Mouse (Mus musculus) kidney, embryonic 16.5 days (tissue): ENCODE data around the gene Kiss1r. TPM values are rescaled to one million over a fixed set of nuclear protein-coding genes. Genes with fewer than 3 reads are reported as not detected.

Source experiments
- ATAC-seq: fragments of 200-750 bp; cut with Nextera tagmentation; 2 replicates; pipeline ENCODE4 v1.8.0; 2017; ENCODE audit warnings: moderate TSS enrichment; ENCODE audit not compliant: low FRiP score, low TSS enrichment
- H3K27ac ChIP-seq: fragments of 300-500 bp; sonication (generic); 2 replicates; pipeline ENCODE4 v1.5.1; 2014; ENCODE audit warnings: low read length
- H3K27me3 ChIP-seq: fragments of 300-500 bp; sonication (generic); 2 replicates; pipeline ENCODE4 v1.6.1; 2014; ENCODE audit warnings: low read length, control low read depth, mixed read lengths; ENCODE audit not compliant: insufficient read depth
- H3K36me3 ChIP-seq: fragments of 300-500 bp; sonication (generic); 2 replicates; pipeline ENCODE4 v1.6.1; 2014; ENCODE audit warnings: low read length, control low read depth, mixed read lengths; ENCODE audit not compliant: insufficient read depth
- H3K4me1 ChIP-seq: fragments of 300-500 bp; sonication (generic); 2 replicates; pipeline ENCODE4 v1.6.1; 2014; ENCODE audit warnings: low read length, control low read depth, mixed read lengths; ENCODE audit not compliant: insufficient read depth
- H3K4me2 ChIP-seq: fragments of 300-500 bp; sonication (generic); replicated peaks from 2 replicates; pipeline ENCODE4 v1.6.1; 2014; ENCODE audit warnings: low read depth, low read length
- H3K4me3 ChIP-seq: fragments of 300-500 bp; sonication (generic); 2 replicates; pipeline ENCODE4 v1.5.1; 2014; ENCODE audit warnings: mild to moderate bottlenecking, low read length
- H3K9ac ChIP-seq: fragments of 300-500 bp; sonication (generic); replicated peaks from 2 replicates; pipeline ENCODE4 v1.6.1; 2014; ENCODE audit warnings: low read length
- H3K9me3 ChIP-seq: fragments of 300-500 bp; sonication (generic); 2 replicates; pipeline ENCODE4 v1.6.1; 2016; ENCODE audit warnings: low read length, control low read depth
- WGBS: fragments of 180-500 bp; shearing (Covaris S2); extraction: QIAGEN DNeasy Blood & Tissue Kit; methylation state at CpG from one replicate; pipeline ENCODE4 v1.1.7; 2014; 5-methylcytosine and 5-hydroxymethylcytosine counted together
- polyA plus RNA-seq: library from polyadenylated mRNA; unstranded; fragments of >200 nt; fragmentation: Nextera tagmentation; extraction: Ambion mirVana; gene quantifications from 2 replicates; pipeline ENCODE4 v1.2.1, GENCODE M21; 2015

The Kiss1r gene
- polyA plus RNA-seq, 1 experiment from 2014 or later = 2.1 TPM

DNA sequence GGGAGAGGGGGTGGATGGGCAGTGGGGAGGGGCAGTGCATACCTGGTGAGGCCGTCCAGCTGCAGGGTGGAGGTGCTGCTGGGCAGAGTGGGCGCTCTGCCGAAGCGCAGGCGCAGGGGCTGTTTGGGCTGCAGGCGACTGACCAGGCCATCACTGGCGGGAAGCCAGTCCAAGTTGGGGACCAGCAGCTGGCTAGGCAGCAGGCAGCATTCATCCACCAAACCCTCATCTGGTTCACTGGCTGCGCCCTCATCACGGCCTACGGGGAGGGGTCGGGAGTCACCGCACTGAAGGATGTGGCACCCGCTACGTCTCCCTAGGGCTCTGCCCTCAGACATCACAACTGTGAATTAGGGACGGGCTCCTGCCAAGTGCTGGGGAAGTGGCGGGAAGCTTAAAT lies 20.5 kb upstream of the Kiss1r start:
- H3K9me3 ChIP-seq = no peaks in the 10 kb centered on the region
- H3K27ac ChIP-seq = no peak overlapping the region
- no peak overlapping the region for H3K4me2 ChIP-seq
- ATAC-seq = no peak
- H3K36me3 ChIP-seq = peaks cover 40% of the 10 kb centered on the region
- peaks cover 7% of the 10 kb centered on the region; the same call in 1 of the 2 replicates for H3K4me1 ChIP-seq
- no peaks in the 10 kb centered on the region for H3K27me3 ChIP-seq
- 85% methylated on average over 16 of the region's 16 CpGs for WGBS
- no peak overlapping the region for H3K9ac ChIP-seq
- H3K4me3 ChIP-seq = no peak overlapping the region

DNA sequence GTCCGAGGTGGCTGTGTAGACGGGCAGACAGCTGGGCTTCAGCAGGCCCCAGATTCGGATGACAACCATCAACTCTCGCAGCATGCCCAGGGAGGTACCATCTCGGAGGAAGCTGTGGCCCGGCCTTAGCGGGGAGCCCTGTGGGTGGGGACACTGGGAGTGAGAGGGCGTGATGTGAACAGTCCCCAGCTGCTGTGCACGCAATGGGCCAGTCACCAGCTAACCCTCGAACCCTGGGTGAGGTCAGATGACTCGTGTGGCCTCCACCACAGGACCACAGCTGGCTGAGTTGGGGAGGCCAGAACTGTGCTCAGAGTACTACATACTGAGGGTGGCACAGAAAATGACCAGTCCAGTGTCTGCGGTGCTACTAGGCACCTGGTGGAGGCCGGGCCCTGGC lies 20.0 kb upstream of the Kiss1r start:
- Histone ChIP-seq H3K4me2 (no peak overlapping the region), H3K36me3 (peaks cover 44% of the 10 kb centered on the region), H3K27ac (no peak overlapping the region), H3K9me3 (no peaks in the 10 kb centered on the region), H3K9ac (no peak overlapping the region), H3K27me3 (no peaks in the 10 kb centered on the region), H3K4me3 (no peak overlapping the region), H3K4me1 (peaks cover 7% of the 10 kb centered on the region; the same call in 1 of the 2 replicates)
- WGBS = 76% methylated on average over 13 of the region's 13 CpGs
- no peak for ATAC-seq

DNA sequence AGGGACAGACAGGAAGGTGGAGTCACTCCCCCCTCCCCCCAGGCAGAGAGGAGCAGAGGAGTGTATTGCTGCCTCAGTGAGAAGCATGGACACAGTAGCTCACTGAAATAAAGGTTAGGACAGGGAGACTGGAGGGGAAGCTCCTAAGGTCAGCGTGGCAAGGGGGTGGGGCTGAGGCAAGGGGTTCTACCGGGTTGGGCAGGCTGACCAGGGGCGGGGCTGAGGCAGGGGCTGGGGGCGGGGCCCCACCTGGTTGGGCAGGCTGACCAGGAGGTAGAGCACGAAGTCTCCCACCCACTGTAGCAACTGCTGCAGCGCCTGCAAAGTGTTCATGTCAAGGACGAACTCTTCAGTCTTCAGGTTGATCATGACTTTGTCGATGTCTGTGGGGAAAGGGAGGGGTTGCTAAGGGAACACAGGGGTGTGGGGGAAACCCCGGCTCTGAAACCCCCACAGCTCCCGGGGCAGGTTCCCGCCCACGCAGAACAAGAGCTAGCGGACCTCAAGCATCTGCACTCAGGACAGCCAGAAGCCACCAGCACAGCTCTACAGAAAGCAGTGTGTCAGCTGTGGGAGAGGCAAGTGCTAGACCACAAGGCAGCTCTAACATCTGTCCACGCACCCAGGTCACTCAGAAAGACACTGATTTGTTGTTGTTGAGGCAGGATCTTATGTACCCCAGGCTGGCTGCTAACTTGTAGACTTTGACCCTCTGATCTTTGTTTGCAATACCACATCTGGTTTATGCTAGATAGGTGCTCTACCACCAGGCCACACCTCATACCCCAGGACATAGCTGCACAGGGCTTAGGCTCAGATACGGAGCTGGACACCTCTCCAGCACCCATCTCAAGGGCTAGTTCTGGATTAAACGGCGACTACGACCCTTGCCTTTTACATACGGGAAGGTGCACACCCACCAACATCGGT lies 19.2 kb upstream of the Kiss1r start:
- Histone ChIP-seq H3K4me3 (no peak overlapping the region), H3K27ac (no peak overlapping the region), H3K9ac (0 out of 2 replicates have a peak overlapping the region, but pooled peaks have one; percentile 16), H3K27me3 (no peaks in the 10 kb centered on the region), H3K36me3 (peaks cover 52% of the 10 kb centered on the region), H3K4me1 (peaks cover 7% of the 10 kb centered on the region; the same call in 1 of the 2 replicates), H3K9me3 (no peaks in the 10 kb centered on the region), H3K4me2 (no peak overlapping the region)
- 45% methylated on average over 20 of the region's 20 CpGs for WGBS
- 0 out of 2 replicates have a peak, but pooled peaks have one; percentile 19 for ATAC-seq

DNA sequence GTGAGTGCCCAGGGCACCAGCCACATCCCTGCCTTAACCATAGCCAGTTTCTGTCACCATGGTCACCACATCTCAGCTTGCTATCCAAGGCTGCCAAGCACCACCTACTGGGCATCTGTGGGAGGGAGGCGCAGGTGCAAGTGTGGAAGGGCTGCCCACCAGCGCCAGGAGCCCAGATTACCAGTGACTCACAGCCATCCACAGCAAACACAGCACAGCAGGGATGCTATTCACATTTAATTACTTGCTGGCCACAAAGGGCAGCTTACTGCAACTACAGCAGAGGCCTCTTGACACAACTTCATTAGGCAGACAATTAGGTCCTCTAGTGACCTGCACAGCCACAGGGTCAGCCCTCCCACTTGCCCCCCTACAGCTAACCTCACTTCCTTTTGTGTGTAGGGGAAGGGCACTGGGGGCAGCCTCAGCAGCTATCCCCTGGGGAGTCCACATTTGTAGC lies 15.8 kb upstream of the Kiss1r start:
- WGBS = 61% methylated on average over 2 of the region's 2 CpGs

DNA sequence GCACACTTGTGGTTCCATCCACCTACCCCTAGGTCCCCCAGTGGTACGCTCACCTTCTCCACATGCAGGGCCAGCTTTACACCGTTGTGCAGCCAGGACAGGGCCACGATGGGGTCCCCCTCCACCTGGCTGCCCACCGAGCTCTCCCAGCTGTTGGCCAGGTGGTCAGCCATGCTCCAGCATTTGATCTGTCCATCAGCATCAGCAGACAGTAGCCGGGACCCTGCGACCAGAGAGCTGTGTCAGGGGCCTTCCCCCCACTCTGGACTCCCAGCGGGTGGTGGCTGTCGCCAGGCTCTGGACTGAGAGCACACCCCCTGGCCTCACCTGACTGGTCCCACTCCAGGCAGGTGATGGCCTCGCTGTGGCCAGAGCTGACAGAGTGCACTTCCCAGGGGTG lies 10.1 kb upstream of the Kiss1r start:
- H3K27me3 ChIP-seq = no peaks in the 10 kb centered on the region
- no peak overlapping the region for H3K9ac ChIP-seq
- H3K4me3 ChIP-seq = no peak overlapping the region
- ATAC-seq = no peak
- H3K4me1 ChIP-seq = 0 out of 2 replicates have a peak, but pooled peaks cover 12% of the 10 kb centered on the region
- H3K9me3 ChIP-seq = no peaks in the 10 kb centered on the region
- peaks cover 56% of the 10 kb centered on the region for H3K36me3 ChIP-seq
- WGBS = 88% methylated on average over 9 of the region's 9 CpGs
- no peak overlapping the region for H3K4me2 ChIP-seq
- no peak overlapping the region for H3K27ac ChIP-seq

More for the DNA sequence above, 15.8 kb upstream of the Kiss1r start:
- no peak overlapping the region for H3K9ac ChIP-seq
- ATAC-seq = no peak
- H3K4me2 ChIP-seq = no peak overlapping the region
- peaks cover 69% of the 10 kb centered on the region for H3K36me3 ChIP-seq
- peaks cover 7% of the 10 kb centered on the region; the same call in 1 of the 2 replicates for H3K4me1 ChIP-seq
- H3K27me3 ChIP-seq = no peaks in the 10 kb centered on the region
- no peaks in the 10 kb centered on the region for H3K9me3 ChIP-seq
- H3K4me3 ChIP-seq = no peak overlapping the region
- no peak overlapping the region for H3K27ac ChIP-seq

DNA sequence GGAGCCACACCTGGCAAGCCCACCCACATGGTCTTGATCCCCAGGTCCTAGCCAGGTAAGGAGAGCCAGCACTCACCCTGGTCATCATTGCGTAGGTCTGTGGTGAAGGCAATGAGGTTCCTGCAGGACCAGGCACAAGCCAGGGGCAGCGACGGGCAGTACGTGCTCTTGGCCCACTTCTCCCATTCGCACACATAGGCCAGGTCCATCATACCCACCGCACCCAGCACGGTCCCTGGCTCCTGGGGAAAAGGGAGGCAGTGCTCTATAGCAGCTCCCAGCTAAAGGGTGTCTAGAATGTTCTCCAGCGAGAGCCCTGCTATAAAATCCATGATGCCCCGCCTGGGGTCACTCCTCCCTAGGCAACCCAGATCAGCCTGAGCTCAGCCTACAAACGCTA lies 9.4 kb upstream of the Kiss1r start:
- Histone ChIP-seq H3K27me3 (no peaks in the 10 kb centered on the region), H3K4me2 (no peak overlapping the region), H3K27ac (no peak overlapping the region), H3K36me3 (peaks cover 53% of the 10 kb centered on the region), H3K4me3 (0 out of 2 replicates have a peak overlapping the region, but pooled peaks have one; percentile 86), H3K9ac (no peak overlapping the region), H3K9me3 (no peaks in the 10 kb centered on the region), H3K4me1 (0 out of 2 replicates have a peak, but pooled peaks cover 12% of the 10 kb centered on the region)
- ATAC-seq = no peak
- WGBS = 86% methylated on average over 10 of the region's 10 CpGs

DNA sequence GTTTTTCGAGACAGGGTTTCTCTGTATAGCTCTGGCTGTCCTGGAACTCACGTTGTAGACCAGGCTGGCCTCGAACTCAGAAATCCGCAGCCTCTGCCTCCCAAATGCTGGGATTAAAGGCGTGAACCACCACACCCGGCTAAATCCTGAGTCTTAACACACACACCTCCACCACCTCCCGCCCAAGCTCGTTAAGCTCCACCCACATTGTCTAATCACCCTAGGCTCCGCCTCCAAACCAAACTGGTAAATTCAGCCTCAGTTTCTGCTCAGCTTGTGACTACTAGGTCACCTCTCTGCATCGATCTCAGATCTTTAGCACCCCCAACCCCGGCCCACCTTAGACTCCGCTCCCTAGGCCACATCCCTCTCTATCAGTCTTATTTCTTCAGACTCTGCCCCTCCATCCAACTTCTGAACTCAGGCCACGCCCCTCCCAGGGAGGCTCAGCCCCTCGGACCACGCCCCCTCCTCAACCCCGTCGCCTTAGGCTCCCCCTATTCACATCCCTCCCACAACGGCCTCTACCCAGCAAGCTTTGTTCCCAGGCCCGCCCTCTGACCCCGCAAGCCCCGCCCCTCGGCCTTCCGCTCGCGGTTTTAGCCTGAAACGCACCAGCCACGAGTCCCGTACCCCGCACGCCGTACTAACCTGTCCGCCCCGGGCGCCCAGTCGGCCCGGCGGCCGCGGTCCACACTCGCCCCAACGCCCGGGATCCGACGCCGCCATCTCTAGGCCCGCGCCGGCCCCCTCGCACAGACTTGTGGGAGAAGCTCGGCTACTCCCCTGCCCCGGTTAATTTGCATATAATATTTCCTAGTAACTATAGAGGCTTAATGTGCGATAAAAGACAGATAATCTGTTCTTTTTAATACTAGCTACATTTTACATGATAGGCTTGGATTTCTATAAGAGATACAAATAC lies 8.3 kb upstream of the Kiss1r start, which contains the start of gene Med16:
Gene Med16, minus strand, starts transcription at position 757 of the 925 bp plus-strand sequence.
- Histone ChIP-seq H3K27me3 (no peaks in the 10 kb centered on the region), H3K27ac (peak within 1 kb of the TSS; percentile 98), H3K4me2 (peak within 1 kb of the TSS; percentile 53), H3K36me3 (peaks cover 49% of the 10 kb centered on the region), H3K9ac (peak within 1 kb of the TSS; percentile 96), H3K4me1 (0 out of 2 replicates have a peak, but pooled peaks cover 12% of the 10 kb centered on the region), H3K9me3 (no peaks in the 10 kb centered on the region), H3K4me3 (peak within 1 kb of the TSS; percentile 86)
- ATAC-seq = peak; percentile 94
- WGBS = 2% methylated on average over 52 of the region's 52 CpGs

DNA sequence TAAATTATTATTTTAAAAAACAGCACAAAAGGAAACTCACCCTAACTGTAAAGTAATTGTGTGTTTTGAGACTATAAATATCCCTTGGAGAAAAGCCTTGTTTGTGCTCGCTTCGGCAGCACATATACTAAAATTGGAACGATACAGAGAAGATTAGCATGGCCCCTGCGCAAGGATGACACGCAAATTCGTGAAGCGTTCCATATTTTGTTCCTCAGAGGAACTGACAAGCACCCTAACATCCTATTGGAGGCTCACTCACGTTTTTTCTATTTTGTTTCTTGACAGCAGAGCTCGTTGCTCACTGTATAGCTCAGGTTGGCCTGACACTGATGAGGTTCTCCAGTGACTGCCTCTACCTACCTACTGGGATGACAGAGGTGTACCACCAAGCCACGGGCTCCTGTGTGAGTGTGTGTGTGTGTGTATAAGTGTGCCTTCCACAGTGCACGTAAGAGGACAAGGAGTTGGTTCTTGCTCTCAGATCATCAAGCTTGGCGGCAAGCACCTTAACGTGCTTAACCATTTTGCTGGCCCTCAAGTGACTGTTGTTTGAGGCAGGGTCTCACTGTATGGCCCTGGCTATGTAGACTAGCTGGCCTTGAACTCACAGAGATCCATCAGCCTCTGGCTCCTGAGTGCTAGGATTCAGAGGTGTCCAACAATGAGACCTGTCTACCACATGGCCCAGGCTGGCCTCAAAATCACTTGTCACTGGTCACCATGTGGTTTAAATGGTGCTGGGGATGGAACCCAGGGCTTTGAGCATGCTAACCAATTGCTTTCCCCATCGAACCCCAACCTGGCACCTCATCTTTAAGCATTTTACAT lies 7.5 kb upstream of the Kiss1r start:
- 22% methylated on average over 14 of the region's 14 CpGs for WGBS
- 0 out of 2 replicates have a peak, but pooled peaks cover 15% of the 10 kb centered on the region for H3K4me1 ChIP-seq
- H3K9me3 ChIP-seq = no peaks in the 10 kb centered on the region
- H3K36me3 ChIP-seq = peaks cover 45% of the 10 kb centered on the region
- peak overlapping the region; percentile 80 for H3K27ac ChIP-seq
- peak overlapping the region; percentile 27 for H3K4me2 ChIP-seq
- H3K9ac ChIP-seq = 0 out of 2 replicates have a peak overlapping the region, but pooled peaks have one; percentile 32
- ATAC-seq = peak; percentile 60; the same call in 1 of the 2 replicates
- peak overlapping the region; percentile 86 for H3K4me3 ChIP-seq
- no peaks in the 10 kb centered on the region for H3K27me3 ChIP-seq
